Mouse (Mus musculus): ENCODE data around the gene Snx11. TPM values are rescaled to one million over a fixed set of nuclear protein-coding genes. Genes with fewer than 3 reads are reported as not detected.

Snx11 gene
- total and polyA plus RNA-seq, 3 experiments, result 33.7 to 43.1 TPM; not detected in 1

- H3K27me3 ChIP-seq (ENCODE audit: control insufficient read depth in 1 of 2, insufficient read depth in 2 of 2, low read length in 2 of 2), result no peaks in the 10 kb centered on the region; a peak in 1 of 4 replicates
- no peak overlapping the region for H3K4me3 ChIP-seq (ENCODE audit: control insufficient read depth in 1 of 2, insufficient read depth in 1 of 2, low read depth in 2 of 2, low read length in 2 of 2)
- H3K9ac ChIP-seq (ENCODE audit: control insufficient read depth, low read depth, low read length, poor library complexity, severe bottlenecking), result no peak overlapping the region
- H3K9me3 ChIP-seq (replicated peaks; ENCODE audit: insufficient read depth, low read length), result no peaks in the 10 kb centered on the region
- no peaks in the 10 kb centered on the region for H3K79me2 ChIP-seq (ENCODE audit: control insufficient read depth, insufficient read depth, low read length, poor library complexity)
- no peak for DNase-seq (ENCODE audit: low read depth, low spot score)
- peaks cover 2 to 3% of the 10 kb centered on the region in 2 experiments; a peak in 3 of 4 replicates for H3K36me3 ChIP-seq (ENCODE audit: control insufficient read depth in 1 of 2, insufficient read depth in 2 of 2, low read length in 2 of 2)
- no peak overlapping the region for H3K27ac ChIP-seq (ENCODE audit: control insufficient read depth, low read depth, low read length)
- no peak for TF ChIP-seq POLR2AphosphoS5 (IDR thresholded peaks at IDR 0.05; ENCODE audit: borderline replicate concordance, low read depth, low read length)
- TF ChIP-seq MAZ (IDR thresholded peaks at IDR 0.05; ENCODE audit: low read depth, low read length), result no peak
- TF ChIP-seq MXI1 (IDR thresholded peaks at IDR 0.05; ENCODE audit: low read depth, low read length), result no peak
- no peak for TF ChIP-seq ZC3H11A (IDR thresholded peaks at IDR 0.05; ENCODE audit: low read depth, low read length)
- TF ChIP-seq USF2 (IDR thresholded peaks at IDR 0.05; ENCODE audit: borderline replicate concordance in 1 of 2, insufficient read depth in 1 of 2, low read depth in 1 of 2, low read length in 2 of 2), result no peak
- no peak for TF ChIP-seq TBP (IDR thresholded peaks at IDR 0.05; ENCODE audit: low read depth, low read length)
- no peak for TF ChIP-seq NRF1 (IDR thresholded peaks at IDR 0.05; ENCODE audit: insufficient read depth, low read depth, low read length, poor library complexity, severe bottlenecking)
- TF ChIP-seq CTCF (IDR thresholded peaks at IDR 0.05 in 2 of 3, conservative IDR thresholded peaks at IDR 0.05 in 1 of 3; ENCODE audit: control insufficient read depth in 1 of 3, insufficient read depth in 1 of 3, low read depth in 2 of 3, low read length in 3 of 3, poor library complexity in 1 of 3, severe bottlenecking in 1 of 3), result no peak
- TF ChIP-seq E2F4 (IDR thresholded peaks at IDR 0.05; ENCODE audit: borderline replicate concordance, low read depth, low read length), result no peak
- TF ChIP-seq ZMIZ1 (IDR thresholded peaks at IDR 0.05; ENCODE audit: low read depth, low read length), result no peak
- no peak for TF ChIP-seq BHLHE40 (IDR thresholded peaks at IDR 0.05; ENCODE audit: borderline replicate concordance, low read depth, low read length)
- no peak for TF ChIP-seq USF1 (IDR thresholded peaks at IDR 0.05; ENCODE audit: low read depth, low read length)
- TF ChIP-seq CHD1 (IDR thresholded peaks at IDR 0.05; ENCODE audit: low read depth, low read length), result no peak
- TF ChIP-seq SMC3 (IDR thresholded peaks at IDR 0.05; ENCODE audit: low read depth, low read length), result no peak
- TF ChIP-seq EP300 (IDR thresholded peaks at IDR 0.05; ENCODE audit: low read depth in 1 of 2, low read length in 2 of 2), result no peak
- TF ChIP-seq KAT2A (conservative IDR thresholded peaks at IDR 0.05; ENCODE audit: low read depth, low read length), result no peak
- TF ChIP-seq ELF1 (IDR thresholded peaks at IDR 0.05; ENCODE audit: low read depth, low read length), result no peak
- H3K4me1 ChIP-seq (ENCODE audit: control insufficient read depth in 1 of 2, insufficient read depth in 2 of 2, low read length in 2 of 2), result peaks cover 0 to 15% of the 10 kb centered on the region in 2 experiments; a peak in 2 of 4 replicates
Observed at GRCm38 (mm10) chr11:96767096-96767495, 10.3 kb downstream of the Snx11 start.

DNA sequence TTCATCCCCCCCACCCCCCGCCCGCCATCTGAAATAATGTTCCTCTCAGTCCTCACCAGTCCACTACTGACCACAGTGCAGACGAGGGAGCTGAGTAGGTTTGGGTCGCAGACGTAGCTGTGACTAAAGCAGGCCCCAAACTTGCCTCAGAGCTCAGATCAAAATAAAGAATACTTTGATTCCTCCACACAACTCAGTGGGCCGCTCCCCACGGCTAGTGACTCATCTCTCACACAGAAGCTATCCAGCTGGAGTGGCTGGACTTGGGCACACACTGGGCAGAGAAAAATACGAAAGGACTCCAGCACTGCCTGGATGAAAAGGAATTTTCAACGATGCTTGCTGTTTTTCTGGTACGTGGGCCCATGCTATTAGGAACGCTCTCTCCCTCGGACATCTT lies 10.8 kb downstream of the Snx11 start:
- Histone ChIP-seq H3K27ac (ENCODE audit: control insufficient read depth, low read depth, low read length) (no peak overlapping the region), H3K36me3 (ENCODE audit: control insufficient read depth in 1 of 2, insufficient read depth in 2 of 2, low read length in 2 of 2) (peaks cover 2 to 3% of the 10 kb centered on the region in 2 experiments; a peak in 3 of 4 replicates)
- DNase-seq (ENCODE audit: low read depth, low spot score), result no peak

More for the DNA sequence above, 10.8 kb downstream of the Snx11 start:
- H3K4me1 ChIP-seq (ENCODE audit: control insufficient read depth in 1 of 2, insufficient read depth in 2 of 2, low read length in 2 of 2), result peaks cover 0 to 15% of the 10 kb centered on the region in 2 experiments; a peak in 2 of 4 replicates
- TF ChIP-seq BHLHE40 (IDR thresholded peaks at IDR 0.05; ENCODE audit: borderline replicate concordance, low read depth, low read length) (no peak), SIN3A (IDR thresholded peaks at IDR 0.05; ENCODE audit: low read length) (no peak), CTCF (IDR thresholded peaks at IDR 0.05 in 2 of 3, conservative IDR thresholded peaks at IDR 0.05 in 1 of 3; ENCODE audit: control insufficient read depth in 1 of 3, insufficient read depth in 1 of 3, low read depth in 2 of 3, low read length in 3 of 3, poor library complexity in 1 of 3, severe bottlenecking in 1 of 3) (no peak), EP300 (IDR thresholded peaks at IDR 0.05; ENCODE audit: low read depth in 1 of 2, low read length in 2 of 2) (no peak), ELF1 (IDR thresholded peaks at IDR 0.05; ENCODE audit: low read depth, low read length) (no peak), MAX (IDR thresholded peaks at IDR 0.05; ENCODE audit: low read length) (no peak), MXI1 (IDR thresholded peaks at IDR 0.05; ENCODE audit: low read depth, low read length) (no peak), SMC3 (IDR thresholded peaks at IDR 0.05; ENCODE audit: low read depth, low read length) (no peak), ETS1 (IDR thresholded peaks at IDR 0.05; ENCODE audit: low read depth, low read length) (no peak), MEF2A (IDR thresholded peaks at IDR 0.05; ENCODE audit: extremely low read depth, insufficient replicate concordance, low read depth, low read length, poor library complexity, severe bottlenecking) (no peak), NRF1 (IDR thresholded peaks at IDR 0.05; ENCODE audit: insufficient read depth, low read depth, low read length, poor library complexity, severe bottlenecking) (no peak), MAZ (IDR thresholded peaks at IDR 0.05; ENCODE audit: low read depth, low read length) (no peak), JUND (IDR thresholded peaks at IDR 0.05; ENCODE audit: low read depth, low read length) (no peak), KAT2A (conservative IDR thresholded peaks at IDR 0.05; ENCODE audit: low read depth, low read length) (no peak), TBP (IDR thresholded peaks at IDR 0.05; ENCODE audit: low read depth, low read length) (no peak), USF2 (IDR thresholded peaks at IDR 0.05; ENCODE audit: borderline replicate concordance in 1 of 2, insufficient read depth in 1 of 2, low read depth in 1 of 2, low read length in 2 of 2) (no peak)
- H3K79me2 ChIP-seq (ENCODE audit: control insufficient read depth, insufficient read depth, low read length, poor library complexity), result no peaks in the 10 kb centered on the region
- H3K9me3 ChIP-seq (replicated peaks; ENCODE audit: insufficient read depth, low read length), result no peaks in the 10 kb centered on the region
- no peak overlapping the region for H3K9ac ChIP-seq (ENCODE audit: control insufficient read depth, low read depth, low read length, poor library complexity, severe bottlenecking)
- H3K27me3 ChIP-seq (ENCODE audit: control insufficient read depth in 1 of 2, insufficient read depth in 2 of 2, low read length in 2 of 2), result no peaks in the 10 kb centered on the region; a peak in 2 of 4 replicates
- no peak overlapping the region for H3K4me3 ChIP-seq (ENCODE audit: control insufficient read depth in 1 of 2, insufficient read depth in 1 of 2, low read depth in 2 of 2, low read length in 2 of 2)

Measured in MEL (cell line).